Mouse (Mus musculus) forebrain, embryonic 12.5 days (tissue): ENCODE measurements around the gene Wdr5. TPM values are rescaled to one million over a fixed set of nuclear protein-coding genes. Genes with fewer than 3 reads are reported as not detected.

Experiments
- polyA plus RNA-seq: library from polyadenylated mRNA; unstranded; fragments of >200 nt; fragmentation: Nextera tagmentation; extraction: Ambion mirVana; gene quantifications from 2 replicates; pipeline ENCODE4 v1.2.1, GENCODE M21; 2016

Gene Wdr5
- polyA plus RNA-seq, 1 experiment from 2014 or later, result 65.3 TPM

Other genes with a start within 250 kb of the Wdr5 start
- 15.0 and 17.2 TPM in 2 replicates for gene Vav2, start 88.1 kb upstream of the Wdr5 start, polyA plus RNA-seq
- 16.4 and 18.4 TPM in 2 replicates for gene Brd3os, start 72.8 kb upstream of the Wdr5 start, polyA plus RNA-seq
- 140 and 155 TPM in 2 replicates for gene Brd3, start 7.5 kb upstream of the Wdr5 start, polyA plus RNA-seq
- gene Rxra, start 161.3 kb downstream of the Wdr5 start, polyA plus RNA-seq, result 6.7 and 7.8 TPM in 2 replicates